Mouse (Mus musculus) midbrain, embryonic 12.5 days (tissue): Measurements from ENCODE around the gene Nsmf. TPM values are rescaled to one million over a fixed set of nuclear protein-coding genes. Genes with fewer than 3 reads are reported as not detected.

Experiments
- ATAC-seq: fragments of 200-750 bp; cut with Nextera tagmentation; 2 replicates; pipeline ENCODE4 v1.8.0; 2017; ENCODE audit warnings: low read depth, moderate TSS enrichment, moderate library complexity; ENCODE audit not compliant: low FRiP score
- H3K27ac ChIP-seq: fragments of 300-500 bp; sonication (generic); replicated peaks from 2 replicates; pipeline ENCODE4 v1.5.1; 2016; ENCODE audit warnings: mild to moderate bottlenecking
- H3K27me3 ChIP-seq: fragments of 300-500 bp; sonication (generic); 2 replicates; pipeline ENCODE4 v1.6.1; 2016; ENCODE audit warnings: mild to moderate bottlenecking
- H3K36me3 ChIP-seq: fragments of 300-500 bp; sonication (generic); 2 replicates; pipeline ENCODE4 v1.6.1; 2016
- H3K4me1 ChIP-seq: fragments of 300-500 bp; sonication (generic); 2 replicates; pipeline ENCODE4 v1.6.1; 2016
- H3K4me2 ChIP-seq: fragments of 300-500 bp; sonication (generic); replicated peaks from 2 replicates; pipeline ENCODE4 v1.6.1; 2016; ENCODE audit warnings: mild to moderate bottlenecking, moderate library complexity
- H3K4me3 ChIP-seq: fragments of 300-500 bp; sonication (generic); 2 replicates; pipeline ENCODE4 v1.5.1; 2016; ENCODE audit warnings: mild to moderate bottlenecking
- H3K9ac ChIP-seq: fragments of 300-500 bp; sonication (generic); replicated peaks from 2 replicates; pipeline ENCODE4 v1.6.1; 2016; ENCODE audit warnings: mild to moderate bottlenecking, moderate library complexity
- H3K9me3 ChIP-seq: fragments of 300-500 bp; sonication (generic); 2 replicates; pipeline ENCODE4 v1.6.1; 2016; ENCODE audit warnings: mild to moderate bottlenecking
- WGBS: fragments of 180-500 bp; shearing (Covaris S2); methylation state at CpG from one replicate; pipeline ENCODE4 v1.1.7; 2016; 5-methylcytosine and 5-hydroxymethylcytosine counted together
- polyA plus RNA-seq: library from polyadenylated mRNA; unstranded; fragments of >200 nt; fragmentation: Nextera tagmentation; extraction: Ambion mirVana; gene quantifications from 2 replicates; pipeline ENCODE4 v1.2.1, GENCODE M21; 2016

The Nsmf gene
- polyA plus RNA-seq, 1 experiment from 2014 or later, result 104 TPM

DNA sequence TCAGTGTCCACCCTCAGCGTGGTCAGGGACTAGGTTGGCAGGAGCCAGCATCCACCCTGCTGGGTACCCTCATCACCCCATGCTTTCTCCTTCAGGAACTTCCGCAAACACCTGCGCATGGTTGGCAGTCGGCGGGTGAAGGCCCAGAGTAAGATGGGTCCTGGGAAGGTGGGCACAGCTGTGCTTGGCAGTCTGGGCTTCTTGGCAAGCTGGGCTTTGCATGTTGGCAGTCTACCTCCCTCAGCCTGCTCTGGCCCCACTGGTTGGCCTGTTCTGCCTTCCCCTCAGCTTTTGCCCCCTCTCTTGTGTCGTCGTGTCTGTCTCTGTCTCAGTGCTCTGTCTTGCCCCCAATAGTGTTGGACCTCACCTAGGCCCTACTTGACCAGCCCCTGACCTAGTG lies 4.8 kb downstream of the Nsmf start:
- H3K27ac ChIP-seq, result no peak overlapping the region
- 95% methylated on average over 7 of the region's 7 CpGs for WGBS
- H3K27me3 ChIP-seq, result no peaks in the 10 kb centered on the region
- peaks cover 13% of the 10 kb centered on the region for H3K4me1 ChIP-seq
- ATAC-seq, result no peak
- no peak overlapping the region for H3K9ac ChIP-seq
- no peaks in the 10 kb centered on the region for H3K9me3 ChIP-seq
- H3K4me2 ChIP-seq, result no peak overlapping the region
- no peak overlapping the region for H3K4me3 ChIP-seq
- peaks cover 47% of the 10 kb centered on the region for H3K36me3 ChIP-seq

DNA sequence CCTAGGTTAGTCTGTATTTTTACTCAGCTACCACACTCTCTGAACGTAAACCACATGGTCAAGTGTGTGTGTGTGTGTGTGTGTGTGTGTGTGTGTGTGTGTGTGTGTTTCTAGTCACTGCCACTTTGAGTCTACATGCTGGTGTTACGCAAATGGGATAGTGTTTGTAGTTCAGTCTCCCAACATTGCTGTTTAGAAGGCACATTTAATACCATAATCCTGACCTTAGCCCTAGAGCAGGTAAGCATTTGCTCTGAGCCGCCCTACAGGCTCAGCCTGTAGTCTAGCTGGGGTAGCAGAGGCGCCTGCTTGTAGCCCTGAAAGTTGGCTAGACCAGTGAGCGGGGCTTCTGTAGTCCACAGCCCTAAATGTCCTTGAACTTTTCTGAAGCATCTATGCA lies 9.4 kb downstream of the Nsmf start:
- no peak for ATAC-seq
- Histone ChIP-seq H3K4me1 (no peaks in the 10 kb centered on the region), H3K27ac (no peak overlapping the region), H3K36me3 (peaks cover 29% of the 10 kb centered on the region), H3K9ac (no peak overlapping the region), H3K4me2 (no peak overlapping the region), H3K27me3 (no peaks in the 10 kb centered on the region), H3K9me3 (no peaks in the 10 kb centered on the region), H3K4me3 (no peak overlapping the region)
- 94% methylated on average over 5 of the region's 5 CpGs for WGBS

DNA sequence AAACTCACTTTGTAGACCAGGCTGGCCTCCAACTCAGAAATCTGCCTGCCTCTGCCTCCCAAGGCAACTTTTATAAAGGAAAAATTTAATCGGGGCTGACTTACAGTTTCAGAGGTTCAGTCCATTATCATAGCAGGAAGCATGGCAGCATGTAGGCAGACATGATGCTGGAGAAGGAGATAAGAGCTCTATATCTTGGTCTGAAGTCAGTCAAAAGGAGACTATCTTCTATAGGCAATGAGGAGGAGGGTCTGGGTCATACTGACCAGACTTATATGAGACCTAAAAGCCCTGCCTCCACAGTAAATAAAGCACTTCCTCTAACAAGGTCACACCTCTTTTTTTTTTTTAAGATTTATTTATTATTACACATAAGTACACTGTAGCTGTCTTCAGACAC lies 10.1 kb downstream of the Nsmf start:
- no peak overlapping the region for H3K9ac ChIP-seq
- ATAC-seq, result no peak
- H3K27me3 ChIP-seq, result no peaks in the 10 kb centered on the region
- WGBS, result 98% methylated on average over 1 of the region's 1 CpGs
- no peak overlapping the region for H3K4me2 ChIP-seq
- no peaks in the 10 kb centered on the region for H3K9me3 ChIP-seq
- no peak overlapping the region for H3K4me3 ChIP-seq
- H3K27ac ChIP-seq, result no peak overlapping the region
- peaks cover 24% of the 10 kb centered on the region for H3K36me3 ChIP-seq
- H3K4me1 ChIP-seq, result no peaks in the 10 kb centered on the region

DNA sequence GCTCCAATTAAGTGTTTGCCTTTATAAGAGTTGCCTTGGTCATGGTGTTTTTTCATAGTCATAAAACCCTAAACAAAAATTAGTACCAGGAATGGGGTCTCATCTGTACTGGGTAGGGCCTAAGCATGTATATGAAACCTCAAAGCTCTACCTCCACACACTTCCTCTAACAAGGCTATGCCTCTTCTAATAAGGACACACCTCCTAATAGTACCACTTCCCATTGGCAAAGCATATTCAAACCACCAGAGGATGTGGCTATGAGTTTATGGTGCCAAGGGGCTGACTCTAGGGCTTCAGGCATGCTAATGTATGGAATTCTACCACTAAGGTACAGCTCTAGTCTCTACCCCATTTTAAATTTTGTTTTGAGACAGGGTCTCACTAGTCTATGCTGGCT lies 11.4 kb downstream of the Nsmf start:
- ATAC-seq, result no peak
- Histone ChIP-seq H3K36me3 (peaks cover 13% of the 10 kb centered on the region), H3K4me1 (no peaks in the 10 kb centered on the region), H3K4me2 (no peak overlapping the region), H3K27ac (no peak overlapping the region), H3K9me3 (no peaks in the 10 kb centered on the region), H3K4me3 (no peak overlapping the region), H3K27me3 (no peaks in the 10 kb centered on the region), H3K9ac (no peak overlapping the region)

DNA sequence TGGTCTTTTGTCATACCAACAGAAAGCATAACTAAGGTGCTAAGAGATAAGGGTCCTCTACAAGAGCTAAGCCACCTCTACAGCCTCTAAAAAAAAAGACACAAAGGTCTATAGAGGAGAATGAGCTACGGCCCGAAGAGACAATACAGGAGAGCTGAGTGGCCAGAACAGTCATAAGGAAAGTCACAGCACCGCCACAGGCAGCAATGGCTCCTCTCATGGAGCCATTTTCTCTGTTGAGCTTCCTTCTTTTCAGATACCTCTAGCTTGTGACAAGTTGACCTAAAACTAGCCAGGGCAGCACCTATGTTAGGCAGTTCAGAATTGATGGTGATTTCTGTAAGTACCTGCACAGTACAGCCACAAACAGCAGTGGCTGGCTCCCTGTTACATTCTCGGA lies 12.4 kb downstream of the Nsmf start:
- ATAC-seq, result no peak
- H3K4me1 ChIP-seq, result no peaks in the 10 kb centered on the region
- H3K9me3 ChIP-seq, result no peaks in the 10 kb centered on the region
- peaks cover 5% of the 10 kb centered on the region; the same call in 1 of the 2 replicates for H3K36me3 ChIP-seq
- no peaks in the 10 kb centered on the region for H3K27me3 ChIP-seq
- no peak overlapping the region for H3K4me2 ChIP-seq
- H3K9ac ChIP-seq, result no peak overlapping the region
- H3K27ac ChIP-seq, result no peak overlapping the region
- 82% methylated on average over 4 of the region's 4 CpGs for WGBS
- no peak overlapping the region for H3K4me3 ChIP-seq

DNA sequence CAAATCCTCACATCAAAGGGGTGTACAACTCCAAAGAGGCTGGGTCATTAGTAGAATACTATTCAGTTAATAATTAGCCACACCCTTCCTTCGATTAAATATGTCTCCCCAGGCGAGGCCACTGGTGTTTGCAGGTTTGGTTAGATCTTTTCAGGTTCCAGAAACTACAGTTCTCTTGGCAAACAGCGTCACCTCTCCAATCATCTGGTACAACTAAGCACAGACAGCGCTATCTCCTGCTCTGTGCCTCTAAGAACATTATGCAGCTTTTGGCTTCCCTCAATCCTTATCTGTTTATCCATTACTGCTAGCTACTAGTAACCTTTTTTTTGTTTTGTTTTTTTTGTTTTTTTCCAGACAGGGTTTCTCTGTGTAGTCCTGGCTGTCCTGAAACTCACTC lies 15.4 kb downstream of the Nsmf start:
- no peaks in the 10 kb centered on the region for H3K27me3 ChIP-seq
- no peaks in the 10 kb centered on the region for H3K9me3 ChIP-seq
- ATAC-seq, result no peak
- H3K36me3 ChIP-seq, result no peaks in the 10 kb centered on the region
- no peaks in the 10 kb centered on the region for H3K4me1 ChIP-seq
- 76% methylated on average over 4 of the region's 4 CpGs for WGBS
- H3K27ac ChIP-seq, result no peak overlapping the region
- no peak overlapping the region for H3K4me3 ChIP-seq
- no peak overlapping the region for H3K9ac ChIP-seq
- no peak overlapping the region for H3K4me2 ChIP-seq

DNA sequence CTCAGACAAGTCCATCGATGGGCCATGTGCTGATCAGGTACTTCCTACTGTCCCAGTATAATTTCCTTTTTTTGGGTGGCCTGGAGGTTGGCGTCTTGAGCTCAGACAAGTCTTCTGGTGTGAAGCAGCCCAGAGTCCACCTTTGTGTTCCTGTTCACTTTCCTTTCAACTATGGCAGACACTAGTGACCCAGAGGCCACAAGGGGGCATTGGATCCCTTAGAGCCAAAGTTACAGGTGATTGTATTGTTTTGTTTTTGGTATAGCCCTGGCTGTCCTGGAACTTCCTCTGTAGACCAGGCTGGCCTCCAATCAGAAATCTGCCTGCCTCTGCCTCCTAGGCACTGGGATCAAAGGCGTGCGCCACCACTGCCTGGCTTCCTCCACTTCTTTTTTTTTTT lies 18.2 kb downstream of the Nsmf start:
- H3K36me3 ChIP-seq, result no peaks in the 10 kb centered on the region
- no peaks in the 10 kb centered on the region for H3K4me1 ChIP-seq
- no peaks in the 10 kb centered on the region for H3K9me3 ChIP-seq
- WGBS, result 87% methylated on average over 4 of the region's 4 CpGs
- H3K4me3 ChIP-seq, result no peak overlapping the region
- ATAC-seq, result no peak
- H3K27ac ChIP-seq, result no peak overlapping the region
- H3K9ac ChIP-seq, result no peak overlapping the region
- H3K27me3 ChIP-seq, result 0 out of 2 replicates have a peak, but pooled peaks cover 3% of the 10 kb centered on the region
- no peak overlapping the region for H3K4me2 ChIP-seq

DNA sequence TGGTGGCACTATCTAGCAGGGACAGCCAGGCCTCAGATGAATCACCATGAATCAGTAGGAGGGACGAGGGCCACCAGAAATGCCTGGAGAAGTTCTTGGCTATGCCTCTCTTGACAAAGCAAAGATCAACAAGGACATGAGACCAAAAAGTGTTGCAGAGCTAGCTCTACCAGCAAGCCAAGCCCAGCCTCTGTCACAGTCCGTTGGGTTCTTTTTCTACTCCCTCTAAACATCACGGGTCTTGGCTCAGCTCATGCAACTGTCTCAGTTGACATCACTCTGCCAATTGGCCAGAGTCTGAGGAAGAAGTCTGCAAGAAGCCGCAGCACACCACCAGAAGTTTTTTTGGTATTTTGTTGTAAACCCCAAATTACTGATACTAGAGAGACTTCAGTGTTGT lies 21.4 kb downstream of the Nsmf start:
- no peak for ATAC-seq
- Histone ChIP-seq H3K4me3 (no peak overlapping the region), H3K9me3 (no peaks in the 10 kb centered on the region), H3K27ac (no peak overlapping the region), H3K27me3 (0 out of 2 replicates have a peak, but pooled peaks cover 3% of the 10 kb centered on the region), H3K4me1 (no peaks in the 10 kb centered on the region), H3K36me3 (no peaks in the 10 kb centered on the region), H3K4me2 (no peak overlapping the region), H3K9ac (no peak overlapping the region)
- 68% methylated on average over 4 of the region's 4 CpGs for WGBS

DNA sequence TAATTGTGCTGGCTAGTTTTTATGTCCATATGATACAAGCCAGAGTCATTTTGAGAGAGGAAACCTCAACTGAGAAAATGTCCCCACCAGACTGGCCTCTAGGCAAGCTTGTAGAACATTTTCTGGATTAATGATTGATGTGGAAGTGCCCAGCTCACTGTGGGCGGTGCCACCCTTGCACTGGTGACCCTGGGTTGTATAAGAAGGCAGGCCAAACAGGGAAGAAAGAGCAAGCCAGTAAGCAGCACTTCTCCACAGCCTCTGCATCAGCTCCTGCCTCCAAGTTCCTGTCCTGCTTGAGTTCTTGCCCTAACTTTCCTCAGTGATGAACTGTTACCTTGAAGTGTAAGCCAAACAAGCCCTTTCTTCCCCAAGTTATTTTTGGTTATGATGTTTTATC lies 24.8 kb downstream of the Nsmf start:
- 0 out of 2 replicates have a peak, but pooled peaks cover 3% of the 10 kb centered on the region for H3K27me3 ChIP-seq
- 88% methylated on average over 1 of the region's 1 CpGs for WGBS
- H3K4me1 ChIP-seq, result no peaks in the 10 kb centered on the region
- no peaks in the 10 kb centered on the region for H3K36me3 ChIP-seq
- no peaks in the 10 kb centered on the region for H3K9me3 ChIP-seq
- no peak overlapping the region for H3K27ac ChIP-seq
- no peak overlapping the region for H3K4me3 ChIP-seq
- ATAC-seq, result no peak
- H3K9ac ChIP-seq, result no peak overlapping the region
- H3K4me2 ChIP-seq, result no peak overlapping the region

DNA sequence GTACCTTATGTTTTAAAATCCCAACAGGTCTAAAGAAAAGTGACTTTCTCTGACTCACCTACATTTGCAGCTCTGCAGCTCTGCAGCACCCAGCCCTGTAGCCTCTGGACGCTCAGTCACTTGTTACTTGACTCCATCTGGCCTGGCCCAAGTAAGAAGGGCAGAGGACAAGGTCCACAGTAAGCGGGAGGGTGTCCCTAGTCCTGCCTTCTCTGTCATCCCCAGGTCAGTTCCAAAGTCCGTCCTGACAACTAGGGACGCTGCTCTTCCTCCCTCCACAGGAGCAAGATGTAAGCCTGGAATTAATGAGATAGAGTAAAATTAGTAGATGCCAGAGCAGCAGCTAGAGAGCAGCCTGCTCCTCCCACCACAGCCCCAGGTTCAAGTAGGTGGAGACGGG lies 25.9 kb downstream of the Nsmf start, which contains the start of gene Entpd8:
Gene Entpd8, plus strand, starts transcription at position 229 of the 400 bp plus-strand sequence.
- Histone ChIP-seq H3K36me3 (no peaks in the 10 kb centered on the region), H3K27ac (no peak within 1 kb of the TSS), H3K27me3 (0 out of 2 replicates have a peak, but pooled peaks cover 3% of the 10 kb centered on the region), H3K4me1 (no peaks in the 10 kb centered on the region), H3K4me3 (no peak within 1 kb of the TSS), H3K9me3 (no peaks in the 10 kb centered on the region), H3K4me2 (no peak within 1 kb of the TSS), H3K9ac (no peak within 1 kb of the TSS)
- 73% methylated on average over 5 of the region's 5 CpGs for WGBS
- no peak for ATAC-seq

DNA sequence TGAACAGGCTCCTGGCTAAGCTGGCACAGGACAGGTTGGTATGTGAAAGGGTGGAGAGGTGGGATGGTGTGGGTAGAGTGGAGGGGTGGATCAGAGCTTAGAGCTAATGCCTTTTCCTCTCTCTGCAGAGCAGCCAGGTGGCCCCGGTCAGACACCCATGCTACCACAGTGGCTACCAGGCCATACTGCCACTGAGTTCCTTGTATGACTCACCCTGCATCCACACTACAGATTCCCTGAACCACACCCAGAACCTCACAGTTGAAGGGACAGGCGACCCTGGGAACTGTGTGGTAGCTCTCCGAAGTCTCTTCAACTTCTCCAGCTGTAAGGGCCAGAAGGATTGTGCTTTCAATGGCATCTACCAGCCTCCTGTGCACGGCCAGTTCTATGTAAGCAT lies 29.5 kb downstream of the Nsmf start:
- no peak overlapping the region for H3K4me3 ChIP-seq

DNA sequence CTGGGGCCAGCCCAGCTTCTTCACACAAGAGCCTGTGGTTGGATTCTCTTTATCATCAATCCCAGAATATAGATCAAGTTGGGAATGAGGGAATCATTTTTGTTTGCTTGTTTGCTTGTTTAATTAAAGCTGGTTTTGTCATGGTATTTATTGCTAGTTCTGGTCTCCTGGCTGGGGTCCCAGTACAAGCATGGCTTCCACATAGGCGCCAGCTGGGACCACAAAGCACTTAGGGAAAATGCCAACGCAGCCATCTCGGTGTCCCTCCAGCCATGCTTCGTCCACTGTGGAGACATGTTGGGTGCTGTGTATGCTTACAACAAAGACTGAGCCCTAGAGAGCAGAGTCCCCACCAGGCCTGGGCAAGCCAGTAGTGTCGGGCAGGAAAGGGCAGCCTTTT lies 31.4 kb downstream of the Nsmf start:
- WGBS, result 90% methylated on average over 5 of the region's 5 CpGs
- Histone ChIP-seq H3K4me1 (no peaks in the 10 kb centered on the region), H3K9me3 (no peaks in the 10 kb centered on the region), H3K4me3 (no peak overlapping the region), H3K4me2 (no peak overlapping the region), H3K9ac (no peak overlapping the region), H3K27ac (no peak overlapping the region), H3K36me3 (no peaks in the 10 kb centered on the region), H3K27me3 (no peaks in the 10 kb centered on the region)
- ATAC-seq, result no peak

More for the DNA sequence above, 29.5 kb downstream of the Nsmf start:
- H3K27me3 ChIP-seq, result no peaks in the 10 kb centered on the region
- H3K4me1 ChIP-seq, result no peaks in the 10 kb centered on the region
- no peaks in the 10 kb centered on the region for H3K36me3 ChIP-seq
- H3K4me2 ChIP-seq, result no peak overlapping the region
- no peak overlapping the region for H3K9ac ChIP-seq
- ATAC-seq, result no peak
- WGBS, result 87% methylated on average over 4 of the region's 4 CpGs
- H3K9me3 ChIP-seq, result no peaks in the 10 kb centered on the region
- no peak overlapping the region for H3K27ac ChIP-seq

DNA sequence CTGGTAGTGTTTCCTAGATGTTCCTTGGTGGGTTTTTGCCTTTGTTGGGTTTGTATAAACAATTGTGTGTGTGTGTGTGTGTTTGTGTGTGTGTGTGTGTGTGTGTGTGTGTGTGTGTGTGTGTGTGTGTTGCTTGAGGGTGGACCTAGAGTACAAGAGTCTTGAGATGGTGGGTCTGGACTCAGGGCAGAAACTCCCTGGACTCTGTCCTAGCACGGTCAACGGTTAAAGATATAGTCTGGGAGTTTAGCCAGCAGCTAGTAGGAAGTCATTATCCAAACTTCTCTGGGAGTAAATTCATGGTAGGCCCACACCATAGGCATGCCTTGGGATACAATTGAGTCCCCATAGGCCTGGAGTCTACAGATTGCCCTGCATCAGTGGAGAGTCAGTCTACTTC lies 33.7 kb downstream of the Nsmf start:
- Histone ChIP-seq H3K4me1 (no peaks in the 10 kb centered on the region), H3K4me3 (no peak overlapping the region), H3K27me3 (peaks cover 6% of the 10 kb centered on the region; the same call in 1 of the 2 replicates), H3K36me3 (no peaks in the 10 kb centered on the region), H3K27ac (no peak overlapping the region), H3K9me3 (no peaks in the 10 kb centered on the region), H3K4me2 (no peak overlapping the region), H3K9ac (no peak overlapping the region)
- ATAC-seq, result no peak
- 93% methylated on average over 2 of the region's 2 CpGs for WGBS
